Mouse (Mus musculus) macrophage (primary cell): Measurements from ENCODE around the gene Fyb. TPM values are rescaled to one million over a fixed set of nuclear protein-coding genes. Genes with fewer than 3 reads are reported as not detected.

Source experiments
- H3K27ac ChIP-seq: fragments of 350-480 bp; formaldehyde crosslinking; 2 replicates; pipeline ENCODE4 v1.9.0; 2021
- H3K36me3 ChIP-seq: fragments of 350-480 bp; formaldehyde crosslinking; 2 replicates; pipeline ENCODE4 v1.9.0; 2021; ENCODE audit errors: inconsistent target
- H3K4me3 ChIP-seq: fragments of 350-480 bp; formaldehyde crosslinking; 2 replicates; pipeline ENCODE4 v1.9.0; 2021; ENCODE audit errors: inconsistent target
- H3K79me2 ChIP-seq: fragments of 350-480 bp; formaldehyde crosslinking; 2 replicates; pipeline ENCODE4 v1.9.0; 2021; ENCODE audit errors: inconsistent target
- WGBS: methylation state at CpG from one replicate; pipeline ENCODE4 v1.1.7; 2026; ENCODE audit warnings: inconsistent platforms; ENCODE audit not compliant: missing documents; 5-methylcytosine and 5-hydroxymethylcytosine counted together
- polyA plus RNA-seq: library from polyadenylated mRNA; stranded (reverse); fragments of 250-400 nt; gene quantifications from 3 replicates; pipeline ENCODE4 v1.2.4, GENCODE M21; 2018; ENCODE audit warnings: inconsistent platforms

Fyb gene
- polyA plus RNA-seq, 1 experiment from 2014 or later: 786 TPM

DNA sequence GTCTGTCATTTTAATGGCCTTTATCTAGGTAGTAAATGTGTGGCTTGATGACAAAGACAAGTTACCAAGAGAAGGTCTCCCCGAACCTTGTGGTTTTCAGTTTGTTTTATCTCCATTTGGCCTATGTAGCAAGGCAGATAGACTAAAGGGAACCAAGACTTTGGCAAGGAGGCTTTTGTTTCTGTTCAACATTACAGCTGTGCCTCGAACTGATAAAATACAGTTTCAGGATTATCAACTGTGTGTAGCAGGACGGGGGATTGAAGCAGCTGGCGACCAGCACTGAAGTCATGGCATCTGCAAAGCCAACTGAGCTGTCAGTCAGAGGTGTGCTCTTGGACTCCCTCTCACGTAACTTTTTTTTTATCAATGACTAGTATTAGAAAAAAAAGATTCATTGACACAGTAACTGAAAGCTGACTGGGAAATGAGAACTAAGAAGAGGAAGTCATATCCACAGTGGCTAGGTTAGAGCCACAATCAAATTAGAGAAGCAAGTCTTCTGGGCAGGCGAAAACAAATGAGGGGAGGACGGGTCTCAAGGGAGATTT, 182.8 kb downstream of the Fyb start:
- H3K79me2 ChIP-seq: peaks cover 17% of the 10 kb centered on the region
- H3K4me3 ChIP-seq: peak overlapping the region; percentile 35
- WGBS: 0% methylated on average over 6 of the region's 7 CpGs
- H3K36me3 ChIP-seq: no peaks in the 10 kb centered on the region
- no peak overlapping the region for H3K27ac ChIP-seq

DNA sequence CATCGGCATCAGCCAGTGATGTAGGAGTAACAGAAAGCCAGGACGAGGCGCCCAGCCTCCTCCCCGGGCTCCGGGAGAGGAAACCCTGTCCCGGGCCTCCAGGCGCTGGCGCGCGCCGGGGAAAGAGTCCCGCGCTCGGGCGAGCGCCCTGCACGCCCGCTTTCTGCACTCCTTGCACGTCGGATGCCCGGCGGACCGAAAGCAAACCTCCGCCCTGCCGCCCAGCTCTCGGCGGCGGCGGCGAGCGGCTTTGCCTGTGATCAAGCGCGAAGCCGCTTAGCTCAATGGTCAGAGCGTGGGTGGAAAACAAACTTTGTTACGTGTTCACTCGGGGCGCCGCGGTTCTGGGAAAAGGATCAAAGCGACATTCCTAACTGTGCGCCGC, 184.9 kb downstream of the Fyb start:
- peaks cover 38% of the 10 kb centered on the region for H3K79me2 ChIP-seq
- 1% methylated on average over 43 of the region's 43 CpGs for WGBS
- H3K27ac ChIP-seq: no peak overlapping the region
- peak overlapping the region; percentile 45 for H3K4me3 ChIP-seq
- no peaks in the 10 kb centered on the region for H3K36me3 ChIP-seq

GRCm38 (mm10) chr15:6707936-6708525, 185.4 kb downstream of the Fyb start, which contains the start of gene Rictor:
Gene Rictor (plus strand): TSS chr15:6708379.
- 1% methylated on average over 45 of the region's 82 CpGs for WGBS
- Histone ChIP-seq H3K4me3 (peak within 1 kb of the TSS; percentile 48), H3K27ac (no peak within 1 kb of the TSS), H3K36me3 (no peaks in the 10 kb centered on the region), H3K79me2 (peaks cover 43% of the 10 kb centered on the region)

DNA sequence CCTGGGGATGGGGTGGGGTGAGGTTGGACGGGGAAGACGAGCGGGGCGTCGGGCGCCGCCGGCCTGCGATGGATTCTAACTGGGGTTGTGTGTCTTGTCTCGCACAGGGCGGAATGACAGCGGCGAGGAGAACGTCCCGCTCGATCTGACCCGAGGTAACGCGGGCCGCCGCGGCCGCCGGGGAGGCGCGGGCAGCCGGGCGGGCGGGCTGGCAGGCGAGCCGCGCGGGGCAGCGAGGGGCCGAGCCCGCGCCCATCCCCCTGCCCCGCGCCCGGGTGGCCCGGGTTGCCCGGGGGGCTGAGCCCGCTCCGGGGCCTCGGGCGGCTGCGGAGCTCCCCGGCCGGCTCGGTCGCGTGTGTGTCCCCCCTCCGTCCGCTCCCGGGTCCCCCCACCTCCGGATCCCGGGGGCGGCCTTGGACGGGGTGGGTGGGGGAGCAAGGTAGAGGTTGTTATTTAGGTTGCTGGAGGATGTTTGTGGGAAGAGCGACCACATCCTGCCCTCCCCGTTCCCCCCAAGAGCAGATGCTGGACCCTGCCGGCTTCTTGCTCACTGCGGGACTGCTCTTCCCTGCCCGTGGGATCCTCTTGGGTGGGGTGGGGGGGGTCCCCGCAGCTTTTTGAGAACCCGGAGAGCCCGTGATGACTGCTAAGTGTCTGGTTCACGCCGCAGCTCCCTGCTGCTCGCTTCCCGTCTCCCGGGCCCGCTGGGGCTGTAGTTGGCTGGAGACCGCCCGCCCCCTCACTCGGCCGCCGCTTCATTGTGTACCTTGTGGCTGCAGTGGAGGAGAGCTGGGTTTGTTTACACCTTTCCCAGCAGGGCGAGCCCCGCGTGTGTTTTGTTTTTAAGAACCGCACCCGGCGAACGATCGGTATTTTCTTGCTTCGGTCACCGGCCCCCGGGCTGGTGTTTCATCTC, 186.1 kb downstream of the Fyb start:
- H3K79me2 ChIP-seq: peaks cover 51% of the 10 kb centered on the region
- no peaks in the 10 kb centered on the region for H3K36me3 ChIP-seq
- H3K27ac ChIP-seq: no peak overlapping the region
- 2% methylated on average over 85 of the region's 89 CpGs for WGBS
- peak overlapping the region; percentile 48 for H3K4me3 ChIP-seq

- 23% methylated on average over 8 of the region's 8 CpGs for WGBS
- Histone ChIP-seq H3K36me3 (no peaks in the 10 kb centered on the region), H3K4me3 (peak overlapping the region; percentile 48), H3K27ac (no peak overlapping the region), H3K79me2 (peaks cover 59% of the 10 kb centered on the region)
Observed at GRCm38 (mm10) chr15:6709618-6710017, 187.0 kb downstream of the Fyb start.

DNA sequence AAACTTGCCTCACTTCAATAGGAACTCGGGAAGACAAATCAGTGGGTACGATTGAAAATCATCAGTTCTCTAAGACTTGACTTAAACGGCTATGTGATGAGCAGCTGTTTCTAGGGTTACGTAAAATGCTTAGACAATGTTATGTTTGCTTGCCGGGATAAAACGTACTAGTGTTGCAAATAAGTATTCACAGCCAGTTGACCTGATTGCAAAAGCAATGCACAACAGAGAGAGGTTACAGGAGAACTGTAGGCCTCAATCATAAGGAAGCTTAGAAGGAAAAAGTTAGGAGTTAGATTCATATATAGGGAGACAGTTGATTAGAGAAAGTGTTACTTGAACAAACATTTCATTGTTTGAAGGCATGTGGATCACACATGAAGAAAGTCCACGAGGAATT, 187.7 kb downstream of the Fyb start:
- WGBS: 79% methylated on average over 7 of the region's 7 CpGs
- no peak overlapping the region for H3K27ac ChIP-seq
- peaks cover 66% of the 10 kb centered on the region for H3K79me2 ChIP-seq
- H3K36me3 ChIP-seq: no peaks in the 10 kb centered on the region
- H3K4me3 ChIP-seq: no peak overlapping the region

DNA sequence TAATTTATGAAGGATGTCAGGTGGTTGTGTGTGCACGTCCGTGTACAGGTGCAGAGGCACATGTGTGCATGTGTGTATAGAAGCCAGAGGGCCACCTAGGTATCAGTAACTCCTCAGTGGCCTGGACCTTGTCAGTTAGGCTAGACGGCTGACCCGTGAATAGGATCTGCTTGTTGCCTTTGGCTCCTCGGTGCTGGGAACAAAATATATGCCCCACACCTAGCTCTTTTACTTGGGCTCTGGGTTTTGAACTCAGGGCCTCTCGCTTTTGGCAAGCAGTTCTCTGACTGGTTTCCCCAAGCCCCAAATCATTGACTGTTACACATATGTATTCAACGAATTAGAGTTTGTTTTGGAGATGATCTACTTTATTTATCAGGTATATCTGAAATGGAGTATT, 188.6 kb downstream of the Fyb start:
- 95% methylated on average over 7 of the region's 7 CpGs for WGBS
- peaks cover 75% of the 10 kb centered on the region for H3K79me2 ChIP-seq
- no peak overlapping the region for H3K4me3 ChIP-seq
- H3K27ac ChIP-seq: no peak overlapping the region
- no peaks in the 10 kb centered on the region for H3K36me3 ChIP-seq

Other genes with a start within 250 kb of the Fyb start
- gene Dab2, start 223.1 kb upstream of the Fyb start, polyA plus RNA-seq: 220 to 1,182 TPM (median 506 TPM) in 3 replicates
- not detected in 3 replicates for gene C9, start 77.5 kb upstream of the Fyb start, polyA plus RNA-seq
- gene Rictor, start 185.5 kb downstream of the Fyb start, polyA plus RNA-seq: 3.2 to 5.9 TPM (median 5.6 TPM) in 3 replicates